Mouse (Mus musculus): Measurements from ENCODE around the gene Rbms1.

- TF ChIP-seq POLR2A (IDR thresholded peaks at IDR 0.05; ENCODE audit: borderline replicate concordance, extremely low read depth, low read depth, low read length) = no peak
- no peak for TF ChIP-seq CTCF (IDR thresholded peaks at IDR 0.05; ENCODE audit: insufficient read depth, low read length)
Observed at GRCm38 (mm10) chr2:60847984-60848383, 115.0 kb downstream of the Rbms1 start.
